Mouse (Mus musculus): ENCODE measurements at regions not wholly inside any gene's neighbourhood (a gene's known extent, or its start where the extent isn't known, plus 50 kb on each side); places are given as distances from the start of the nearest gene placed in this dataset.
A peak's percentile ranks its signal among the peaks of the same experiment; 100 is the strongest.

DNA sequence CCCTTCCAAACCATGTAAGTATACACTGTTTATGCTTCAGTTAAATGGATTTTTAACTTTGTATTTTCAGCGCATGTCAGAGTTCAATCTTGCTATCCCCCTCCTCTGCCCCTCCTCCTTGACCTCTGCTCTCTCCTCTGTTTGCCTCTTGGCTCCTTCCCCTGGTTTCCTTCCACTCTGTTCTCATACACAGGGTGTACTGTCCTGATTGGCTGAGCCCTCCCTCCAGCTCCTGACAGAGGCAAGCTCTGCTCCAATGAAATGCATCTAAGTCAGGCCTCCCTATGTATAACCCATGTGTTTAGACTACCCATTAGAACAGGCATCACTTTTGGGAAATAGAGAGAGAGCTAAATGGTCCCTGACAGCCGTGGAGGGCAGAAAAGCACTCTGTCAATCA lies 133.5 kb upstream of the Tut7 start:
- DNase-seq, result no peak

DNA sequence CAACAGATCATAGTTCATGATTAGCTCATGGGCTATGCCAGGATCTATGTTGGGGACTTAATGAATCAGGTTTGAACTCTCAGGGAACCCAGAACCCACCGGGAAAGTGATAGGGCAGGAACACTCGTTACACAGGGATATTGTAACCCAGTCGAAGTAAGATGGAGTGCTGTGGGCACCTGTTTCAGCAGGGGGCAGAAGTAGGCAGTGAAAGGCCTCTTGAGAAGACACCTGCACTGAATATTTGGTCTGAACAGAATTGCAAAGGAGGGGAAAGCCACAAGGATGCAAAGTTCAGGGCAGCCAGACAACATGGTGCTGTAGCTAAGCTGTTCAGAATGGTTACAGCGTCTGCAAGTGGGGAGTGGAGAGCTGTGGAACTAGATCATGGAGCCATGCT lies 129.9 kb upstream of the Tut7 start:
- no peak for DNase-seq

DNA sequence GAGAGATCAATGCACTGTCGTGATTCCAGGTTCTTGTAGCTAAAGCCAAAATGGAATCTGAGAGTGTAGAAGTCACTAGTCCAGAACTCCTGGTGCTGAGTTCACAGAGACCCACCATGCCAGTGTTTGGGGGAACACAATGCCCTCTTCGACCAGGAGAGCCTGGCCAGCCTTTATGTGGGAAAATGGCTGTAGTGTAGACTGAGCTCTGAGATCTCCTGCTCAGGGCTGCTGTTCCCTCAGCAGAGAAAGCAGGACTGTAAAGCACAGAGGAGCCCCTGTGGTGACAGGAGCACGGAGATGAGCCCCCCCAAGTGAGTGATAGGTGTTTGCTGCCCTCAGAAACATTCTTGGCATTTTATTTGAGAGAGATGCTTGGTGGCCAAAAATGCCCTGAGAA lies 129.2 kb upstream of the Tut7 start:
- no peak for DNase-seq

DNA sequence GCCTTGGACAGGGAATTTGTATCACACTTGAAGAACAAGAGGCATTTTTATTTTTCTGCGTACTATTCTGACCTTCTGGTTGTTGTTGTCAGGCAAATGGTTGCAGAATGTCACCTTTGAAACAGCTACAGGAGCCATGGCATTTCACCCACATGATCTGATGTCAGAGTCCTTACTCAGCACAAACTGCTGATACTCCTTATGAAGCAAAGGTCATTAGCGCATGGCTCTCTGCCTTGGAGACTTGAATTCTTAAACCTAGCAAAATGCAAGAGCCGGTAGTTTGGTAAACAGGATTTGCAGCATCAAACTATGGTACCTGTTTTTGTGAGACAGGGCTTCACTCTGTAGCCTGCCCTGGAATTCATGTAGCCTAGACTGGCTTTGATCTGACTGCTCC lies 127.3 kb upstream of the Tut7 start:
- no peak for DNase-seq

DNA sequence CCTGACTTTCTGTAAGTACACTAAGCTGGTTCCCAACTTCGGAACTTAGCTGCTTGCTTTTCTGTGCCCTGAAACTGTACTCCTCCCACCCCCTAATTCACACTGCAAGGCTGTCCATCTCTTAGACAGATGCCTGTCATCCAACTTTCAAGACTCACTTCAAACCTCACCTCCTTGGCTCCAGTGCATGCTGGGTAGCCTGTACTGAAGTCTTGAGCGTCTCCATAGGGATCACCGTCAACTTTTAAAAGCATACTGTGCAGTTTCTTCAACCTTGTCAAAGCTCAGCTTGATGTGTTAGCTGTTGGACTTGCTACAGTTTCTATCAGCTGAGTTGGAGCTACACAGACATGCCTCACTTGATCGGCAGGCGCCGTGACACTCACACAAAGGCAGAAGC lies 126.5 kb upstream of the Tut7 start:
- no peak for DNase-seq

DNA sequence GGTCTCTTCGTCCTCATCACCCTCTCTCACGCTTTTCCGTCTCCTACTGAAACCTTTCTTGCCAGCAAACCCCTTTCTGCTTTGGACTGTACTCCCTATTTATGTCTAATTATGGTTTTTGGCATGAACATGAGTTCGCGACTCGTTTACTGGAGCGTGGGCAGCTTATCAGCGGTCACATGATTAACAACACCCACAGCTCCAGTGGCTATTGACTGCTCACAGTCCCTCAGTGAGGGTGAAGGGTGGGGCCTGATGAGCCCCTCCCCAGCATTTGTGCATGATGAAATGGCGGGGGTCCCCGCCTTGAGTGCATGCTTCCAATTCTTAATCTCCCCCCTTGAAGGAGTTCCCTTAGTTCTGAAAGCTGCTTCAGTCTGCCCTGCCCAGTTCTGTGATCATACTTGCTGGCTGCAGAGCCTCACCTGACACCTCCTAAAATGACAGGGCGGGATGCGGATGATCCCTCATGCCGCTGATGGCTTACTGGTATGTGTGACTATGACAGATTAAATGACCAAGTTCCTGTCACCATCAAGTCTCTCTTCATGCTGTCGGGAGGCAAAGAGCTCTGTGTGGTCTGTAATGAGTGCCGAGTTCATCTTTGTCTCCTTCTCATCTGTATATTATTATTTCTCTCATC lies 125.7 kb upstream of the Tut7 start:
- DNase-seq, result peak in 1 of 2 experiments; percentile 16

DNA sequence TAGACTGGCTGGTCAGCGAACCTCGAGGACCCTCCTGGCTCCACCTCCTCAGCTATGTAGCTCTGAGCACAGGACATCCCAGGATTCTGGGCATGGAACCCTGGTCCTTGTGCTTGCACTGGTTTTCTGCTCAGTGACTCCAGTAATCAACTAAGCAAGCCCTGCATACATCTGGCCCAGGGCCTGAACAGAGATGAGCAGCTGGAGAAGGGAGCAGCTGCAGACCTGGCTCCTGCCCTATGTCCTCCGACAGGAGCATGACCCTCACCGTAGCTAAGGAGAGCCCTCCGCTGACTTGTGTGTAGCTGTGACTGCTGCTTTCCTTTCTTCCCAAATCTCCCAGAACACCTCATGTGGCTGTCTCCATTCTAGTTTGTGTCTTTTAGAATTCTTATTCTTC lies 124.5 kb upstream of the Tut7 start:
- DNase-seq, result no peak

DNA sequence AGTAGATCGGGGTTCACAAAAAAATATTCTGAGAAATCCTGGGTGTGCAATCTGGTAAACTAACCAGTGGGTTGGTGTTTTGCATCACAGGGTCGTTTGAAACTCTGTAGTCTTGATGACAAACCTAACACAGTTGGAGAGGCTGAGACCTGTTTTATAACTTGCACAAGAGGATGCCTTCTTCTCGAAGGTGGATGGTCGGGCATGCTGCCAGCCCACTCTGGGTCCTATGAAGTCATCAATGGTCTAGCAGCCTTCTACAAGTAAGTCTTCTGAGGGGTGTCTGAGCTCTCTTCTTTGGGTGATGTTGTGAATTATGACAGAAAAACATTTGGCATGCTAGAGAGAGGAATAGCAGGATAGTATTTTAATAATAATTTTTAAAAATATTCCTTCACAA lies 123.6 kb upstream of the Tut7 start:
- DNase-seq, result no peak

DNA sequence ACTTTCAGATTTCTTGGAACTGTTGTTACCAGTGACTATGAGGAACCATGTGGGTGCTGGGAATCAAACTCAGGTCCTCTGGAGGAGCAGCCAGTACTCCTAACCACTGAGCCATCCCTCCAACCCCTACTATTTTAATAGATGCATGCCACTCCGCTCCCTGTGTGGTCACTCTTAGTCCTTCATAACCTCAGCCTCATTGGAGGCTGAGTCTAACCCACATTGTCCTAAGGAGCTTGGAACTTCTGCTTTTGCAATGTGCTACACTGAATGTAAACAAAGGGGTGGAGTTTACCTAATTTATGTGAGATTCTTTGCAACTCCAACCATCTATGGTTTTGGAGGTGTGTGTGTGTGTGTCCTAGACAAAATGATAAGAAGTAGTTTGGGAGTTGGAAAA lies 122.7 kb upstream of the Tut7 start:
- no peak for DNase-seq

DNA sequence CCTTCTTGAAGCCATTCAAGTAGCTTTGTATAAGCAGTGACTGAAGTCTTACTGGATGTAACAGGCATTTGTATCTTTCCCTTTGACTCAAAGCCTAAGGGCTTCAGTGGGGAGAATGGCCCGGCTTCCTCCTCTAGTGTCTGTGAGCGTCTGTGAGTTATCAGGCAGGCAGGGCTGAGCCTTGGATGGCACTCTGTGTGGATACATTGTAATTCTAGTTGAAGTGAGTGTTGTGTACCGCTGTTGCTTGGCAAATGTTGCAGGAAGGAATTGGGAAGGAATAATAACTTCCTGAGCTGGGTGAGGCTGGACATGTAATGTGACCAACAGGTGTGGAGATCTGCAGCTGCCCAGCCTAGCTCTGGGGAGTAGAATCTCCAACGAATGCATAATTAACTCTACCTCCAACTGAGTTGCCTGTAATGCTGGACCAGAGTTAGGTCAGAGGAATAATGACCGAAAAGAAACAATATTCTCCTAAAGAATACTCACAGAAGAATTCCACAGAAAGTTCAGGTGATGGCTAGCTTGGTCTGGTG lies 120.7 kb upstream of the Tut7 start:
- no peak for DNase-seq

DNA sequence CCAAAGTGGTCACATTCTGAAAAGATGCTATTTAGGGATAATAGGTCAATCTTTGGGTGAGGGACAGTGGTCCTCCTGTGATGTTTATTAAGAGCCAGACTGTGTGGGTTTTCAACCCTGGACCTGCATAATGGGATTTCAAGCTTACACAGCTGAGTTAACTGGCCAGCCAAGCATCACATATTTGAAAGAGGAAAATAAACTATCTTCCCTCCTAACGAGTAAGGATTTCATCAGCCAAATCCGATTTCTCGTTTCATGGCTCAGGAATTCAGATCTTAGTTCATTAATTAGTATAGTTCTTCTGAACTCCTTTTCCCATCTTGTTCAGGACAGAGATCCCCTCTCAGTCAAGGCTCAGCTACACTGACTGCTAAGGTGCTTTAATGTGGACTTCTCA lies 120.1 kb upstream of the Tut7 start:
- no peak for DNase-seq

DNA sequence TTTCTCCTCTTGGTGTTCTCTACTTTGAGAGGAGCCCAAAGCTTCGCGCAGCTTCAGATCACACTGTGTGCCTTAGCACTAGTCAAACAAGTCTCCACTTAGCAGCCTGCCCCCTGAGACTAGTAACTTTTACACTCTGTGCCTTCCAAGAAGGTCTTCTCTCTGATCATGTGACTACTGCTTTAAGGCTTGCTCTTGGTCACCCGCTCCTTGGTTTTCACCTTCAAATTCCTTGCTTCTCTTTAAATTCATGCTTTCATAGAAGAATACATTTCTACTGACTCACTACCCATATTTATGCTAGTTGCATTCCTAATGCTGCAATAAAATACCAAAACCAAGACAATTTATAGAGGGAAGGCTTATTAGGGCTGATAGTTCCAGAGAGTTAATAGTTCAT lies 118.6 kb upstream of the Tut7 start:
- DNase-seq, result no peak

DNA sequence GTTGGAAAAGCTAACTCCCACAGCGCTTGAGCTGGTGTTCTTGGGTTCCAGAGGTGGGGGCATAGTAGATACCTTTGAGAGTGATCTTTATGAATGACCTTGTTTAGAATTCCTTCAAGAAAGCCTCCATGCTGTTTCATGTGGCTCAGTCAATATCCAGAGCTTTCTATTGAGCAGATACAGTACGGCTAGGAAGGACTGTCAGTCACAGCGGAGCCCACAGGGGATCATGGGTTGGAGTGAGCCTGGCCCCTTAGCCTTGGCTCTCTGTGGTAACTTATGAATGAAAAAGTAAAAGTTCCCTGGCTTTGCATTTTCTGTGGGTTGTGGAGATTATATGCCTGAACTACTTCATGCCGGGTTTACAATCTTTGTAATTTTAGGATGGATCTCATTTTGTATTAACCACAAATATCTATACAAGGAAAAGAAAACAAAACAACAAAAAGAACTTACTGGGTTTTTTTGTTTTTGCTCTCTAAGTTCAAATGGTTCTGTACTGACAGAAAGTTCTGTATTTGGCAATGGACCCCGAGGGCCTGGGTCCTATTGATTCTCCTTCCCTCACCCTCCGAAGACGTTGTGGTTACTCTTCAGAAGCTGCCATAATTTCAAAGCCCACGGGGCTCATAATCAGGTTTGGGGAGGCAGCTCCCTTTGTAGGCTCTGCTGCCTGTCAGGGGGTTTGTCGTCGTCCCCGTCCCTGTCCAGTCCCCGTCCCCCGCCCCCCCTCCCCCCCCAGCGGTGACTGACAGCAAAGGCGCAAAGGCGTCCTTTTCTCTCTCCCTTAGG lies 117.7 kb upstream of the Tut7 start:
- no peak for DNase-seq

DNA sequence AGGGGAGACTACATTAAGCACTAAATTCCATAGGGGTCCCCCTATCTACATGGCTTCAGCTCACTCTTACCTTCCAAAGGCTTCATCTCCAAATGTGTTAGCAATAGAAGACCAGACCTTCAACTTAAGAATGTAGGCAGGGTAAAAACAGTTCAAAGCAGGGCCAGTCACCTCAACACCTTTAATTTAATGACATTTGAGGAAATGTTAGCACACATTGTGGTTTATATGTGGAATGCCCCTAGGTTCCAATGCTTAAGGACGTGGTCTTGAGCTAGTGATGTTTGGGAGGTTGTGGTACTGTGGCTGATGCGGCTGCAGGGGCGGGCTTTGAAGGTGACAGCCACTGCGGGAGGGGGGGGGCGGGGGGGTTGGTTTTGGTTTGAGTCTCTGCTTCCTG lies 116.9 kb upstream of the Tut7 start:
- no peak for DNase-seq

DNA sequence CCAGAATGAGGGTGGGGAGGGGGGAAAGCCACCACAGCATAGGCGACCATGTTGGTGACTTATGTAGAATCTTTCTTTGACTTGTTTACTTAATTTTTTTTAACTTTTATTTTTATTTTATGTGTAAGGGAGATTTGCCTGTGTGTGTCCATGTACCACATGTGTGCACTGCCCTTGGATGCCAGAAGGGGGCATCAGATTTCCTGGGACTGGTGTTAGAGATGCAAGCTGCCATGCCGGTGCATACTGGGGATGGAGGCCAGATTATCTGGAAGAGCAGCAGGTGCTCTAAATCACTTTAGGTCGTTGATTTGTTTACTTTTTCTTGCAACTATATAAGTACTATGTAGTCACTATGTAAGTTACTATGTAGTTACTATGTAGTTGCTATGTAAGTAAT lies 114.2 kb upstream of the Tut7 start:
- DNase-seq, result no peak

DNA sequence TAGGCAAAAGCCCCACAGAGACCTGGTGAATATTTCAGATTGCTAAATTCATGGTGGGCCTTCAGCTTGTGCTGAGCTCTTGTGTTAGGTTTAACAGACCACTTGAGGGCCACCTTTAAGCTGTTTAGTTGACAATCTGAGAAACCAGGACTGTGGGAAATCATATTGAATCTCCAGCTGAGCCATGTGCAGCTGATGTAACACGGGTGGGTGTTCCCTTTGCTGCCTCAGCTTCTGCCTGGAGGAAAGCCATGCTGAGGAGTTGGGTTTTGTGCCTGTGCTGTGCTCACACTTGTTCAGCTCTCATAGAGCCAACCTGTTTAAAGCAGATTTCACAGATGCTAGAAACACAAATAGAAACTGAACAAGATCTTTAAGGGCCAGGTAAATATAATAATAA lies 111.6 kb upstream of the Tut7 start:
- peak in 1 of 2 experiments; percentile 18 for DNase-seq

DNA sequence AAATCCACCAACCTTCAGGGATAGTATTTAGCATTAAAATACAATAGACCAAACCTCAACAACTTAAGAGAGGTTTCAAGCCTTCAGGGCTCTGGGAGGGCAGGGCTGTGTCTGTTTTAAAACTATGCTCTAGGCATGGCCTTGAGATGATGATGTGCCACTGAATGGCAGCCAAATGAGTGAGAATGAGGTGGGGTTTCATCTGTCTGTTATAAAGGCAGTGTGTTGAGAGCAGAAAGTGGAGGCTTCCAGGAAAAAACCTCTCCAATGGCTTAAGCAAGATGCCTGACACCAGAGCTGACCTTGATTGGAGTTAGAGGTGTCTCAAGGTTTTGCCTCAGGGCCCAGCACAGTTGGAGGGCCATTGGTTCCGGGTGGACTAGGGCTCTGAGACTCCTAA lies 111.1 kb upstream of the Tut7 start:
- DNase-seq, result no peak

DNA sequence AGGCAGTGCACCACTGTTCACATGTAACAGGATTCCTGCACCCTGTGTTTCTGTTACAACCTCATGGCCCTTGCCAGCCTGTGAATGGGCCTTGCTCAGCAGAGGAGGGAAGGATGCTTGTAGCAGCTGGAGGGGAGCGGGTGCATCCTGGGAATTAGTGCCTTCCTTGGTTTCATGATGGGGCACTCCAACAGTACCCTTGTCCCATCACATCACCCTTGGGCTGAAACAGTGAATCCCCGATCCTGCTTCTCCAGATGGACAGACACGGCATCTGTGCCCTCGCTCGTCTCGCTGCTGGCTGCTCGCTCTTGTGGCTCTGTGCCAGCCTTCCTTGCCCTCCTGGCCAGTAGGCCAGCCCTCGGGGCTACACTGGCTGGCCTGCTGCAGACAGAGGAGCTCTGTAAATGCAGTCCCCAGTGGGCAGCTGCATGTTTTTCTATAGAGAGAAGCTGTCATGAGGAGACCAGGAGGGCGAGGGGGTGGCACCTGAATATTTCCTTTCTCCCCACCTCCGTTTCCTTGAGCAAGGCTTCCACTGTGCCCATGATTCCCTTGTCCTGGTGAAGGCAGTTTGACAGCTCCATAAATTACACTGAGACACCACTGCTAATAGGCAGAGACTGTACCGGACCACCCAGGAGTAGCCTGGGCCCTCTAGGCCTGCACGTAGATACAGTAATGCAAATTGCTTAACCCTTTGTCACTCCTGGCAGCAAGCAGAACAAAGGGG lies 104.6 kb upstream of the Tut7 start:
- DNase-seq, result peak in 1 of 2 experiments; percentile 19

DNA sequence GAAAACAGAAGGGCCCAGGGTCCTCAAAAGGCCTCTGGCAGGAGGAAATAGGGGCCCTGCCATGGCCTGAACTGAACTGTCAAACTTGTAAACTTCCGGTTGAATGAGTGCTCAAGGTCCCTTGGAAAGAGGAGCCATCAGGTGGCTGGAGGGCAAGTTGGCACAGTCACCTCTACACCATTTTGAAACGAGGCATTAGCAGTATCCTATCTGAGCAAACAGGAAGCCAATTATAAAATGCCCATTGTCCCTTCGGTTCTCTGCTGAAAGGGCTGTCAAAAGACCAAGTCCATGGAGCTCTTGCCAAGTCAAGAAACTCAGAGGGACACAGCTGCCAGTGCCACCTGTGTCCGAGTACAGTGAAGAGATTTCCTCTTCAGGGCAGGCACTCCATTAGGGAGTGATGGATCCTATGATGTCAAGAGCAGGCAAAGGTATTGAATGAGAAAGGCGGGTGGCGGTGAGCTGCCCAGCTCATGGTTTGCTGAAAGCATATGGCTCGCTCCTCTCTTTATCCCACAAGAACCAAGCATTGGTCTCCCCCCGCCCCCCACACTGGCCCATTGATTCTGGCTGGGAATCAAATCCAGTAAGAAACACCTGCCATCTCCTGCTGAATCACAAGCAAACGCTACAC lies 103.0 kb upstream of the Tut7 start:
- DNase-seq, result peak in 1 of 2 experiments; percentile 14

DNA sequence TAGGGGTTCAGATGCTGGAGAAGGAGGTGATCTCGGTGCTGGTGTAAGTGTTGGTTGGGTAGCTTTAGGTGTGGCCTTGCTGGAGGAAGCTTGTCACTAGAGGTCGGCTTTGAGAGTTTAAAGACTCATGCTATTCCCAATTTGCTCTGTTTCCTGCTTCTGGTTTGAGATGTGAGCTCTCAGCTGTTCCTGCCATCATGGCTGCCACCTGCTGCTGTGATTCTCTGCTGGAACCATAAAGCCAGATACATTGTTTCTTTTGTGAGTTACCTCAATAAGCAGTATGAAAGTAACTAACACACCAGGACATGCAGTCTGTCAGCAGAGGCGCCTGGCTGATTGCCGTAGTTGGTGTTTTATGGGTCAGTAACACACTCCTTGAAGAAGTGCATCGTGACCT lies 94.2 kb upstream of the Tut7 start:
- no peak for DNase-seq

DNA sequence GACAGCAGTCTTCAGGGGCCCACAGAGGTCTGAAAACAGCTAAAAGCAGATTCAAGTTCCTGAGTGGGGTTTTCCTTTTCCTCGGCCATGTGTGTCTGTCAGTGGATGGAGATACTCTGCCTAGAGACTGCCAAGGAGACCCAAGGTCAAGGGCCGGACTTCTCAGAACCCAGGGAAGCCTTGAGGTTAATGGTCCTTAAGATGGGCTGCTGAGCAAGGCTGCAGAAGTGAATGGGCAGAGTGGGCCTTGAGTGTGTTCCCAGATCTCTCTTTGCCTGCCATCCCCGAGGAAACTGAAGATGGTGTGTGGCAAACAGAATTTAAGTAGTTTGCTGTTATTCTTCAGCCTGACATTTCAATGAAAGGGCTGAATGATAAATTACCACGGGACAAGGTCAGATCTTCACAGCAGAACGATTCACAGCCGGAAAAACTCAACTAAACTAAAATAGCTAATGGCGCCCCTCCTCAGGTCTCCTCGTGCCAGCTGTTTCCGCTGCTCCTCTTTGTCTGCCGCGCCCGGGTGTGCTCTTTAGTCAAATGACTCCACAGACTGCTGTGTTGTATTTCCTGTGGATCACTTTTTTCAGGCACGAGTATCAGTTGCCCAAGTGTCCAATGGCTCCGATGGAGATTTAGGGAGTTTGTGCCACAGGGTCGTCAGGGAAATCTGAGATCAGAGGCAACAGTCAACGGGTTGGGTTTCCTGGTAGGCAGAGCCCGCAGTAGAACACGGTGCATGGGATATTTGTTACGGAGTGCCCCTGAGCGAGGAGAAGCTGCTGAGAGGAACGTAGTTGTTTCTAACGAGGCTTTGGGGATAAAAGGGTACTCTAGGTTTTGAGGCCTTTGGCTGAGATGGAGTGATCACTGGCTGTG lies 93.5 kb upstream of the Tut7 start:
- no peak for DNase-seq

DNA sequence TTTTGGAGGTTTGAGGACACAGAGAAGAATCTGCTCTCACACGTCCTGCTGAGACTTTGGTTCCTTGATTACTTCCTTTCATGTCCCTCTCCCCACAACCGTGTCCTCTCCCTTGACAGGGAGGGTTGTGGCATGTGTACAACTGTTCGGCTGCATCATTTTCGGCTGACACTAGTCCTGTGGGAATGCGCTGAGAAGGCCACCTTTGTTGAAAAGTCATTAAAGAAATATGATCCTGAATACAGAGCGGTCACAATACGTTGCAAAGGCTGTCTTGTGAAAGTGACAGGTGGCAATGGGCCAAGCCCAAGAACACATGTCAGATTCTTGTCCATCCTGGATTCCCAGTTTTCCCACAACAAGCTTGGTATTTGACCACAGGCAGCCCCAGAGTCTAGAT lies 92.8 kb upstream of the Tut7 start:
- no peak for DNase-seq

Data from layer of hippocampus, postnatal 36 days (tissue).